ENCODE assay signal across 9 mouse cellular contexts in genomic region chr16:10879467-10879866, GRCm38 (mm10). TPM values are rescaled to one million over a fixed set of nuclear protein-coding genes. Genes with fewer than 3 reads are reported as not detected.
DNase-seq lines count a peak whose midpoint lies in the region; ATAC-seq and TF ChIP-seq lines count a peak whose summit lies in the region.
"Had no signal": no experiment of that assay in that cellular context is flagged by ENCODE, and none has a peak within 500 bp of the region (broad histone marks: within the 10 kb centered on the region; RNA-seq: fewer than 3 reads in every experiment).

No protein-coding gene starts in this region.

- peak; percentile 86 for TF ChIP-seq CTCF in layer of hippocampus, adult 2 months (conservative IDR thresholded peaks at IDR 0.05)

- intact Hi-C loops in heart, postnatal 14 days (cut with DNase I), result loop anchor here (1.0 to 5.0 kb wide), 3 partner anchors 68 to 229 kb away; no protein-coding TSS in a partner anchor

- ATAC-seq in heart, embryonic 11.5 days (replicated peaks; ENCODE audit: insufficient number of reproducible peaks, low FRiP score, low TSS enrichment), result no peak

- no peak overlapping the region for H3K9ac ChIP-seq in heart, embryonic 11.5 days (ENCODE audit: low read depth, low read length)
- H3K9ac ChIP-seq: limb, embryonic 12.5 days had no signal

- peaks cover 3% of the 10 kb centered on the region for H3K27me3 ChIP-seq in heart, embryonic 11.5 days (ENCODE audit: control insufficient read depth, insufficient read depth, low read length)
- H3K27me3 ChIP-seq: limb, embryonic 12.5 days had no signal

- no peak overlapping the region for H3K4me2 ChIP-seq in heart, embryonic 11.5 days
- H3K4me2 ChIP-seq: limb, embryonic 12.5 days had no signal

- DNase-seq in heart, adult 11 months, result peak; percentile 95
- peak; percentile 74 for DNase-seq in MN1 (ENCODE audit: low spot score)
- peak; percentile 86 for DNase-seq in embryo, embryonic 10 days (ENCODE audit: low spot score)
- DNase-seq in heart, postnatal 14 days, result peak; percentile 67 to 80
- peak; percentile 20 to 75 for DNase-seq in layer of hippocampus, adult 2 months (ENCODE audit: low spot score in 2 of 2)
- DNase-seq in lung, postnatal 10 days, result peak; percentile 77
- peak; percentile 40 for DNase-seq in right cerebral cortex, postnatal 4 days

- WGBS in heart, embryonic 11.5 days (ENCODE audit: insufficient replicate concordance), result 96% methylated on average over 1 of the region's 1 CpGs

- H3K9me3 ChIP-seq in heart, embryonic 11.5 days (replicated peaks; ENCODE audit: control insufficient read depth, low read length), result no peaks in the 10 kb centered on the region
- H3K9me3 ChIP-seq: limb, embryonic 12.5 days had no signal

- no peak overlapping the region for H3K27ac ChIP-seq in heart, embryonic 11.5 days (ENCODE audit: low read depth, low read length)
- no peak overlapping the region for H3K27ac ChIP-seq in layer of hippocampus, adult 2 months
- H3K27ac ChIP-seq: limb, embryonic 12.5 days had no signal

- H3K4me3 ChIP-seq in heart, embryonic 11.5 days (ENCODE audit: low read depth, low read length), result no peak overlapping the region
- H3K4me3 ChIP-seq in layer of hippocampus, adult 2 months, result no peak overlapping the region
- H3K4me3 ChIP-seq: limb, embryonic 12.5 days had no signal

- H3K4me1 ChIP-seq in heart, embryonic 11.5 days (ENCODE audit: control insufficient read depth, insufficient read depth, low read length), result peaks cover 4% of the 10 kb centered on the region

- no peaks in the 10 kb centered on the region for H3K36me3 ChIP-seq in heart, embryonic 11.5 days (ENCODE audit: control insufficient read depth, insufficient read depth, low read length)
- H3K36me3 ChIP-seq: limb, embryonic 12.5 days had no signal

RNA-seq across cellular contexts. Expression of gene Rmi2, which starts 44.6 kb away (rescaled TPM):
- 2.7 and 2.9 TPM in 2 replicates for polyA plus RNA-seq in heart, embryonic 11.5 days (2014; fragmentation: Nextera tagmentation; extraction: Ambion mirVana)
- total RNA-seq in heart, postnatal 14 days (2021), result 1 to 10 TPM in 1 of 2 experiments, under 1 TPM in 1; 0.55 to 1.4 TPM
- under 1 TPM; 0.15 to 0.22 TPM for total RNA-seq in layer of hippocampus, adult 2 months (2021)

Comparison
In these comparisons a context has a peak if more than half of its experiments do, and no peak if none do; other contexts are left out.
1. DNase-seq: peak in every context shown above with its lines; median percentile 95 in heart, adult 11 months; 86 in embryo, embryonic 10 days; 77 in lung, postnatal 10 days; 74 in MN1; 74 in heart, postnatal 14 days; 48 in layer of hippocampus, adult 2 months; 40 in right cerebral cortex, postnatal 4 days.